Comparison of ENCODE assay signal across 20 mouse cellular contexts in genomic region chr5:132375130-132375529, GRCm38 (mm10).
DNase-seq lines count a peak whose midpoint lies in the region; TF ChIP-seq lines count a peak whose summit lies in the region.
"Had no signal": no experiment of that assay in that cellular context is flagged by ENCODE, and none has a peak within 500 bp of the region (broad histone marks: within the 10 kb centered on the region; RNA-seq: fewer than 3 reads in every experiment).

No protein-coding gene starts in this region.

- TF ChIP-seq RAD21 in MEL (IDR thresholded peaks at IDR 0.05; ENCODE audit: low read depth, low read length): no peak

- WGBS in olfactory bulb, adult 2 months: 23% methylated on average over 1 of the region's 1 CpGs
- WGBS in limb, embryonic 10.5 days: 71% methylated on average over 1 of the region's 1 CpGs

- no peaks in the 10 kb centered on the region for H3K27me3 ChIP-seq in MEL (ENCODE audit: control insufficient read depth in 1 of 2, insufficient read depth in 2 of 2, low read length in 2 of 2)
- no peaks in the 10 kb centered on the region for H3K27me3 ChIP-seq in limb, embryonic 10.5 days (ENCODE audit: low read depth, poor library complexity, severe bottlenecking)
- H3K27me3 ChIP-seq: forebrain, embryonic 15.5 days; heart, embryonic 15.5 days; limb, embryonic 15.5 days; midbrain, embryonic 13.5 days had no signal

- no peak for TF ChIP-seq CTCF in MEL (IDR thresholded peaks at IDR 0.05 in 2 of 3, conservative IDR thresholded peaks at IDR 0.05 in 1 of 3; ENCODE audit: control insufficient read depth in 1 of 3, insufficient read depth in 1 of 3, low read depth in 2 of 3, low read length in 3 of 3, poor library complexity in 1 of 3, severe bottlenecking in 1 of 3)
- TF ChIP-seq CTCF in olfactory bulb, adult 2 months (IDR thresholded peaks at IDR 0.05; ENCODE audit: insufficient read depth, low read depth, low read length): no peak

- intact Hi-C loops in left cerebral cortex, postnatal 14 days (cut with DNase I): no loop called here

- H3K27ac ChIP-seq in MEL (ENCODE audit: control insufficient read depth, low read depth, low read length): no peak overlapping the region
- H3K27ac ChIP-seq in olfactory bulb, adult 2 months (ENCODE audit: insufficient read depth, low read depth, low read length): peak overlapping the region; percentile 10; the same call in 1 of the 2 replicates
- H3K27ac ChIP-seq in limb, embryonic 10.5 days: no peak overlapping the region
- H3K27ac ChIP-seq: embryonic facial prominence, embryonic 10.5 days; forebrain, embryonic 15.5 days; gastrocnemius, adult 2 months; heart, embryonic 15.5 days; hindbrain, embryonic 14.5 days; limb, embryonic 15.5 days; liver, embryonic 14.5 days; midbrain, embryonic 13.5 days had no signal

- no peaks in the 10 kb centered on the region for H3K4me1 ChIP-seq in MEL (ENCODE audit: control insufficient read depth in 1 of 2, insufficient read depth in 2 of 2, low read length in 2 of 2)
- peaks cover 9% of the 10 kb centered on the region; the same call in 1 of the 2 replicates for H3K4me1 ChIP-seq in olfactory bulb, adult 2 months (ENCODE audit: control insufficient read depth, insufficient read depth, low read length)
- peaks cover 19% of the 10 kb centered on the region for H3K4me1 ChIP-seq in limb, embryonic 10.5 days

- H3K4me3 ChIP-seq in MEL (ENCODE audit: control insufficient read depth in 1 of 2, insufficient read depth in 1 of 2, low read depth in 2 of 2, low read length in 2 of 2): no peak overlapping the region
- no peak overlapping the region for H3K4me3 ChIP-seq in olfactory bulb, adult 2 months (ENCODE audit: insufficient read depth, low read depth, low read length)
- no peak overlapping the region for H3K4me3 ChIP-seq in limb, embryonic 10.5 days
- H3K4me3 ChIP-seq: embryonic facial prominence, embryonic 10.5 days; forebrain, embryonic 15.5 days; gastrocnemius, adult 2 months; heart, embryonic 15.5 days; limb, embryonic 15.5 days; midbrain, embryonic 13.5 days had no signal

- no peaks in the 10 kb centered on the region for H3K9me3 ChIP-seq in MEL (replicated peaks; ENCODE audit: insufficient read depth, low read length)
- H3K9me3 ChIP-seq in limb, embryonic 10.5 days (replicated peaks): no peaks in the 10 kb centered on the region
- H3K9me3 ChIP-seq: embryonic facial prominence, embryonic 10.5 days; forebrain, embryonic 15.5 days; heart, embryonic 15.5 days; limb, embryonic 15.5 days; midbrain, embryonic 13.5 days had no signal

- TF ChIP-seq POLR2A in MEL (IDR thresholded peaks at IDR 0.05; ENCODE audit: control insufficient read depth in 1 of 2, insufficient read depth in 1 of 2, low read depth in 1 of 2, low read length in 2 of 2, poor library complexity in 1 of 2): no peak
- no peak for TF ChIP-seq POLR2A in olfactory bulb, adult 2 months (IDR thresholded peaks at IDR 0.05; ENCODE audit: insufficient read depth, low read depth, low read length)

- no peaks in the 10 kb centered on the region for H3K79me2 ChIP-seq in MEL (ENCODE audit: control insufficient read depth, insufficient read depth, low read length, poor library complexity)

- no peaks in the 10 kb centered on the region for H3K36me3 ChIP-seq in MEL (ENCODE audit: control insufficient read depth in 1 of 2, insufficient read depth in 2 of 2, low read length in 2 of 2)
- no peaks in the 10 kb centered on the region for H3K36me3 ChIP-seq in limb, embryonic 10.5 days
- H3K36me3 ChIP-seq: embryonic facial prominence, embryonic 10.5 days; forebrain, embryonic 15.5 days; heart, embryonic 15.5 days; limb, embryonic 15.5 days; midbrain, embryonic 13.5 days had no signal

- no peak overlapping the region for H3K9ac ChIP-seq in MEL (ENCODE audit: control insufficient read depth, low read depth, low read length, poor library complexity, severe bottlenecking)
- H3K9ac ChIP-seq: forebrain, embryonic 15.5 days; heart, embryonic 15.5 days; hindbrain, embryonic 14.5 days; limb, embryonic 15.5 days; liver, embryonic 14.5 days; lung, embryonic 14.5 days; midbrain, embryonic 13.5 days had no signal

- DNase-seq in adrenal gland, postnatal 36 days: peak; percentile 19 to 23
- no peak for DNase-seq in adrenal gland, adult 18-20 months (ENCODE audit: low spot score in 2 of 2)
- peak; percentile 27 to 37 for DNase-seq in left cerebral cortex, adult 9 months (ENCODE audit: low spot score in 2 of 2)
- DNase-seq in left cerebral cortex, postnatal 14 days (ENCODE audit: low spot score in 2 of 2): no peak
- peak; percentile 1 for DNase-seq in MEL (ENCODE audit: low read depth, low spot score)
- DNase-seq in limb, embryonic 10.5 days (ENCODE audit: low spot score): no peak
- DNase-seq: cerebellum, adult 8-10 months; gastrocnemius, adult 2 months; heart, postnatal 36 days; kidney, adult 18-20 months; kidney, postnatal 4 days; lung, embryonic 14.5 days had no signal

- no peak for TF ChIP-seq EP300 in MEL (IDR thresholded peaks at IDR 0.05; ENCODE audit: low read depth in 1 of 2, low read length in 2 of 2)

TF ChIP-seq in MEL, 35 proteins besides CTCF, POLR2A, EP300 and RAD21:
- TF ChIP-seq JUND (IDR thresholded peaks at IDR 0.05; ENCODE audit: low read depth, low read length): no peak
TF ChIP-seq in MEL: peak in this region for 0.

Comparison
In these comparisons a context has a peak if more than half of its experiments do, and no peak if none do; other contexts are left out.
1. DNase-seq: peak in adrenal gland, postnatal 36 days (2 of 2), left cerebral cortex, adult 9 months (2 of 2) and MEL (single experiment); none in adrenal gland, adult 18-20 months (0 of 2), left cerebral cortex, postnatal 14 days (0 of 2) and limb, embryonic 10.5 days (single experiment).